Mouse (Mus musculus) naive thymus-derived CD4-positive, alpha-beta T cell, adult 2 months (primary cell): ENCODE results near the gene Ddx24.
A peak's percentile ranks its signal among the peaks of the same experiment; 100 is the strongest.

ENCODE experiments used
- DNase-seq: peaks from one replicate; pipeline ENCODE4 v3.0.0-alpha.2; 2011; ENCODE audit warnings: low read depth

The Ddx24 gene

DNA sequence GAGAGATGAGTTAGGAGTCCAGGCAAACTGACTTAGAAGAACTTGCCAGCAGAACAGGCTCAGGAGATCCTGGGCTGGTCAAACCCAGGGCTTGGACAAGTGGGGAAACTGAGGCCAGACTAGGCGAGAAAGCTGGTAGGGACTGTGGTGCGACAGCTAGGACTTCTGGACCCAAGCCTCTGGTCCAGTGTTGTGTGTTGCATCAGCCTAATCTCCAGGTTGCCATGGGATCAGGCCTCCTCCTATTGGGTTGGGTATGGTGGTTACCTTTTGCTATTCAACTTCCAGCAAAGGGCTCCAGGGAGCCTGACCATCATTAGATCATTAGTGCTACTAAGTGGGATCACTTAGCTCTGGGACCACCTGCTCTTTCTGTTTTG is 36.3 kb downstream of the Ddx24 start:
- no peak for DNase-seq

- peak; percentile 70 for DNase-seq
Measured at GRCm38 (mm10) chr12:103388505-103389347, 36.9 kb downstream of the Ddx24 start, which contains the start of gene Otub2. Gene Otub2, plus strand, starts transcription at chr12:103388682.

DNA sequence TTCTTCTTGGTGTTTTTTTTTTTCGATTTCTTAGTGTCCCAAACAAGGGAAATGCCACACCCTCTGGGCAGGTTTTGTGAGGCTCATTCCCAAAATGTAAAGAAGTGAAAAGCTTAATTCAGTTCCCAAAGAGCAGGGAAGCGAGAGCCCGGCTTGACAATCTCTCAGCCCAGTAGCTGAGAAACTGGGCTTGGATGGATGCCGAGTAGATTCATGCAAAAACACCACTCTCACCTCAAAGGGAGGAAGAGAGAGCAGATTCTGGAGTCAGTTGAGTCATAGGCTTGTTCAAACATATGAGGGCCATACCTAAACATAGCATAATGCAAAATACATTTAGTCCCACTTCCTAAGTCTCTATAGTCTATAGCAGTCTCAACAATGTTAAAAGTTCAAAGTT is 45.4 kb downstream of the Ddx24 start:
- DNase-seq = no peak

GRCm38 (mm10) chr12:103376774-103377173 is 48.9 kb downstream of the Ddx24 start:
- DNase-seq = no peak

GRCm38 (mm10) chr12:103376124-103376523 is 49.5 kb downstream of the Ddx24 start:
- DNase-seq = no peak

- no peak for DNase-seq
Measured at GRCm38 (mm10) chr12:103373530-103374236, 51.9 kb downstream of the Ddx24 start.

DNA sequence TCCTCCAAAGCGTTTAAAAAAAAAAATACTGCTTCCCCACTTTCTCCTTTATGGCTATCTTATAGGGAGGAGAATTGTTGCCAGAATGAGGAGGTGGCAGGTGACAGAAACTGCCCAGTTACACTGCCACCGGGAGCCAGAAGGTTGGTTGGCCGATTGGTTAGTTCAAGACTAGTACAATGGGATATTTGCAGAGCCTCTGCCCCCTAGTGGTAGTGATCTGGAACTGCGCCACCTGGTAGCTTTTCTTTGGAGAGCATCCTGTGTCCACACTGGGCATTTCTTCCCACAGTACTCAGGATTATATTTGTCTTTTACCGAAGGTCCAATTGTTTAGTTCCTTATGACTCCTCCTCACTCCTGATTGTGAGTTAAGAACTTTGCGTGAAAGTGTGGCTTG is 53.9 kb downstream of the Ddx24 start:
- DNase-seq = peak; percentile 73

DNA sequence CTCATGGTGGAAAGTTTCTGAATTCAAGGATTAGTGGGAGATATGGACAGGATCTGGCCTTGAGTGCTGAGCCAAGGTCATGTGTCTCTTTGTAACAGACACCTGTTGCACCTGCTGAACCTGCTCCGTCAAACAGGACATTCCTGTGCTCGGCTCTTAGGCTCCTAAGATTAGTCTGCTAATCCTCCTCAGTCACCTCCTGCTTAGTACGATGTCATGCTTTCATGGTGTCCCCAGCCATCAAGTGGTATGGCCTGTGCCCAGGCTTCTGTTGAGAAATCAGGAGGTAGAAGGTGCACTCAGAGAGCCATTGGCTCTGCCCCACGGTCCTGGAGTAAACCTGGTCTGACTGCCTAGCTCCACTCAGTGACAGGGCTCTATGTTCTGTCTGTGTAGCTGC is 54.8 kb downstream of the Ddx24 start:
- no peak for DNase-seq

GRCm38 (mm10) chr12:103368777-103369176 is 56.9 kb downstream of the Ddx24 start:
- no peak for DNase-seq

DNA sequence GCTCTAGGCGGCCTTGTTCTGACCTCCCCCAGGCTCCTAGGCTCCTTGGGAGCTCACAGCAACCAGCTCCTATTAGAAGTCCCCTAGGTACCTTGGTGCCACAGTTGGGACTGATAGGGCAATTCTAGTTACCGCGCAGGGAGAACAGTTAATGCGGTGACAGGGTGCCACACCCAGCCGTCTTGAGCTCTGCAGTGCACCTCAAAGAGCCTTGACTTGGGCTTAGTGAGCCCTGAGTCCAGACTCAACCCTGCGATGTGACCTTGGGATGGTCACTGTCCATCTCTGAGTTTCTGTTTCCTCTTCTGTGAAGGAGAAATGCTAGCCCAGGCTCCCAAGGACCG is 57.3 kb downstream of the Ddx24 start:
- no peak for DNase-seq

GRCm38 (mm10) chr12:103367620-103368325 is 57.9 kb downstream of the Ddx24 start:
- DNase-seq = peak; percentile 68

- DNase-seq = no peak
Measured at GRCm38 (mm10) chr12:103367171-103367570, 58.5 kb downstream of the Ddx24 start.

DNA sequence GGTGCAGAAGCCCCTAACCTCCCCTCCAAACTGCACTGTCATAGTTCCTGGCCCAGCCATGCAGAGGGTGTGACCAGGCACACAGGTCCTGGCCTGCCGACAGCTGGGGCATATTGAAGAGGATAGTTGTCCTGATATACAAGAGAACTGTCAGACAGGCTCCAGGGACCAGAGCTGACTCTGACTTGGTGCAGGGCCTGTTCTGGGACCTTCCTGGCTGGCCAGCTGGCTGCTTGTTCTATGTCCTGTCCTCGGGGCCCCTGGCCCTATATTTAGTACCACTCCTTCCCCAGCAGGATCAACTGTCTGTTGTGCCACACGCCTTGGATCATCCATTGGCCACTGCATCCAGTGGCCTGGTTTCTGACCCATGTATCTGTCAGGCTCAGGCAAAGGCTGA is 63.3 kb downstream of the Ddx24 start:
- DNase-seq = no peak

GRCm38 (mm10) chr12:103361539-103362307 is 63.9 kb downstream of the Ddx24 start:
- no peak for DNase-seq

DNA sequence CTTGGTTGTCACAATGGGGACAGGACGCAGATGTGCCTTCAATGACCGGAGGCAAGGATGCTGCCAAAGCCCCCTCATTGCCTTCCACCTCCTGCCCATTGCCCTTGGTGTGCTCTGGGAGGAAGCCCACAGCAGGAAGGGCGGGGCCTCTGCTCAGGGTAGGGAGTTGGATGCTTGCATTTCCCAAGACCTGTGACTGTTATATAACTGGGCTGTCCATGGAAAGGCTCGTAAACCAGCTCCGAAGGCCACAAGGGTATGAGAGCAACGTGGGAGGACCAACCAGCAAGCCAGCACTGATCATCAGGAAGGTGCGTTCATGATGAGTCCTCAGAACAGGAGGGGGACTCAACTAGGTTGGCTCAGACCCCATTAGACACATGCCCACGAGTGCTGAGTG is 64.8 kb downstream of the Ddx24 start:
- no peak for DNase-seq

GRCm38 (mm10) chr12:103358951-103359801 is 66.5 kb downstream of the Ddx24 start:
- DNase-seq = no peak

GRCm38 (mm10) chr12:103358216-103358615 is 67.4 kb downstream of the Ddx24 start:
- no peak for DNase-seq
